ENCODE assay signal across 23 mouse cellular contexts in genomic region chr4:101564746-101565417, GRCm38 (mm10).
A peak's percentile ranks its signal among the peaks of the same experiment; 100 is the strongest.
DNase-seq lines count a peak whose midpoint lies in the region; ATAC-seq and TF ChIP-seq lines count a peak whose summit lies in the region.
"Had no signal": no experiment of that assay in that cellular context is flagged by ENCODE, and none has a peak within 500 bp of the region (broad histone marks: within the 10 kb centered on the region; RNA-seq: fewer than 3 reads in every experiment).

No protein-coding gene starts in this region.

- peak overlapping the region; percentile 37; the same call in 1 of the 2 replicates for H3K27ac ChIP-seq in layer of hippocampus, adult 2 months
- H3K27ac ChIP-seq: embryonic facial prominence, embryonic 13.5 days; embryonic facial prominence, embryonic 15.5 days; forebrain, embryonic 10.5 days; forebrain, embryonic 12.5 days had no signal

- ATAC-seq in cerebellum, adult (ENCODE audit: insufficient number of reproducible peaks, low FRiP score, low TSS enrichment): no peak
- ATAC-seq: activated CD4-positive, CD25-positive, alpha-beta regulatory T cell, adult 4 months; CD4-positive, CD25-positive, alpha-beta regulatory T cell, adult 4 months; forebrain, embryonic 14.5 days; forebrain, embryonic 16.5 days; Patski had no signal

- TF ChIP-seq CTCF in layer of hippocampus, adult 2 months (conservative IDR thresholded peaks at IDR 0.05): no peak

- H3K4me3 ChIP-seq in layer of hippocampus, adult 2 months: no peak overlapping the region
- H3K4me3 ChIP-seq: embryonic facial prominence, embryonic 13.5 days; embryonic facial prominence, embryonic 15.5 days; erythroblast, embryonic 14.5 days; forebrain, embryonic 10.5 days; forebrain, embryonic 12.5 days had no signal

- DNase-seq in cerebellum, adult 18-20 months: peak; percentile 43 to 49
- no peak for DNase-seq in cerebellum, adult 11 months
- DNase-seq in cerebellum, adult 9-10 months: peak; percentile 63
- DNase-seq in layer of hippocampus, adult 2 months (ENCODE audit: low spot score in 2 of 2): no peak
- no peak for DNase-seq in layer of hippocampus, adult 8-10 months (ENCODE audit: low spot score in 2 of 2)
- peak; percentile 73 for DNase-seq in brain, adult 2 months (ENCODE audit: low read depth, low spot score)
- DNase-seq: adrenal gland, adult 8-10 months; adrenal gland, postnatal 14 days; adrenal gland, postnatal 36 days; B cell, adult 2 months; cerebellum, adult 8-10 months; embryo, embryonic 11 days had no signal

Comparison
In these comparisons a context has a peak if more than half of its experiments do, and no peak if none do; other contexts are left out.
1. DNase-seq: peak in cerebellum, adult 18-20 months (2 of 2), cerebellum, adult 9-10 months (single experiment) and brain, adult 2 months (single experiment); none in cerebellum, adult 11 months (single experiment), layer of hippocampus, adult 2 months (0 of 2) and layer of hippocampus, adult 8-10 months (0 of 2).